Mouse (Mus musculus) heart, embryonic 11.5 days (tissue): ENCODE measurements around the gene Gm20388. TPM values are rescaled to one million over a fixed set of nuclear protein-coding genes. Genes with fewer than 3 reads are reported as not detected.

Experiments used
- ATAC-seq: fragments of 200-750 bp; cut with Nextera tagmentation; replicated peaks from 2 replicates; pipeline ENCODE4 v1.8.0; 2017; ENCODE audit warnings: moderate library complexity; ENCODE audit not compliant: insufficient number of reproducible peaks, low FRiP score, low TSS enrichment
- H3K27ac ChIP-seq: fragments of 300-500 bp; sonication (generic); 2 replicates; pipeline ENCODE4 v1.5.1; 2014; ENCODE audit warnings: mild to moderate bottlenecking, low read depth, low read length
- H3K27me3 ChIP-seq: fragments of 300-500 bp; sonication (generic); 2 replicates; pipeline ENCODE4 v1.6.1; 2014; ENCODE audit warnings: mild to moderate bottlenecking, low read length, mixed read lengths; ENCODE audit not compliant: control insufficient read depth, insufficient read depth
- H3K36me3 ChIP-seq: fragments of 300-500 bp; sonication (generic); 2 replicates; pipeline ENCODE4 v1.6.1; 2014; ENCODE audit warnings: mild to moderate bottlenecking, low read length, moderate library complexity, mixed read lengths; ENCODE audit not compliant: control insufficient read depth, insufficient read depth
- H3K4me1 ChIP-seq: fragments of 300-500 bp; sonication (generic); 2 replicates; pipeline ENCODE4 v1.6.1; 2014; ENCODE audit warnings: low read length; ENCODE audit not compliant: control insufficient read depth, insufficient read depth
- H3K4me2 ChIP-seq: fragments of 300-500 bp; sonication (generic); 2 replicates; pipeline ENCODE4 v1.6.1; 2014; ENCODE audit warnings: mild to moderate bottlenecking, moderate library complexity
- H3K4me3 ChIP-seq: fragments of 300-500 bp; sonication (generic); 2 replicates; pipeline ENCODE4 v1.5.1; 2014; ENCODE audit warnings: low read depth, low read length
- H3K9ac ChIP-seq: fragments of 300-500 bp; sonication (generic); 2 replicates; pipeline ENCODE4 v1.6.1; 2014; ENCODE audit warnings: mild to moderate bottlenecking, low read depth, low read length, moderate library complexity
- H3K9me3 ChIP-seq: fragments of 300-500 bp; sonication (generic); replicated peaks from 2 replicates; pipeline ENCODE4 v1.6.1; 2016; ENCODE audit warnings: low read length; ENCODE audit not compliant: control insufficient read depth
- WGBS: fragments of 180-500 bp; shearing (Covaris S2); extraction: QIAGEN DNeasy Blood & Tissue Kit; methylation state at CpG from one replicate; pipeline ENCODE4 v1.1.7; 2014; ENCODE audit not compliant: insufficient replicate concordance; 5-methylcytosine and 5-hydroxymethylcytosine counted together
- polyA plus RNA-seq: library from polyadenylated mRNA; unstranded; fragments of >200 nt; fragmentation: Nextera tagmentation; extraction: Ambion mirVana; gene quantifications from 2 replicates; pipeline ENCODE4 v1.2.1, GENCODE M21; 2014

Gm20388 gene
- polyA plus RNA-seq, 1 experiment from 2014 or later: 6.4 TPM

DNA sequence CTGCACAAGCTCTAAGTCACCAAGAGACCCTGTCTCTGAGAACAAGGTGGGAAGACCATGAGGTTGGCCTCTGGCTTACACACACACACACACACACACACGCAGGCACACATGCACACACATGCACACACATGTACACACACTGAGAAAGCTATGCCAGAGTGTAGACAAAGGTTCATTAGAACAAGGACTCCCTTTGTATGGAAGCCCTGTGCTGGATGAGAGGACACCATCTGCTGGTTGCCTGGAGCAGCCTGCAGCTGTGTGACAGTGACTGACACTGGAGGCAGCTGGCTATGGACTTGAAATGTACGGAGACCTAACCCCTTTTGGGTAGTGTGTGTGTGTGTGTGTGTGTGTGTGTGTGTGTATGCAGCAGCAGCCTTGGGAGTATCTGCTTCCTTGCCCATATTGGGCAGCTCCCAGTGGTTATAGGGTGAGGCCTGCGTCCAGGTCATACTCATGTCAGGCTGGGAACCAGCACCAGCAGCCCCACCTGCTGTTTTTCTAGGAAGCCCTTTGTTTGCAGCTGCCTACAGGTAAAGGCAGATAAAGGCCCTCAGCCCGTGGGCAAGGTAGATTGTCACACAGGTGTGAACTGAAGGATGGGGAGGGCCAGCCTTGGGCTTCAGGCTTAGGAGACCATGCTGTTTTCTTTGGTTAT lies 4376.0 kb downstream of the Gm20388 start:
- H3K27ac ChIP-seq: no peak overlapping the region
- 57% methylated on average over 4 of the region's 4 CpGs for WGBS
- no peaks in the 10 kb centered on the region for H3K9me3 ChIP-seq
- no peaks in the 10 kb centered on the region for H3K27me3 ChIP-seq
- H3K9ac ChIP-seq: no peak overlapping the region
- no peaks in the 10 kb centered on the region for H3K36me3 ChIP-seq
- H3K4me1 ChIP-seq: peaks cover 56% of the 10 kb centered on the region
- H3K4me3 ChIP-seq: no peak overlapping the region
- H3K4me2 ChIP-seq: no peak overlapping the region
- no peak for ATAC-seq

DNA sequence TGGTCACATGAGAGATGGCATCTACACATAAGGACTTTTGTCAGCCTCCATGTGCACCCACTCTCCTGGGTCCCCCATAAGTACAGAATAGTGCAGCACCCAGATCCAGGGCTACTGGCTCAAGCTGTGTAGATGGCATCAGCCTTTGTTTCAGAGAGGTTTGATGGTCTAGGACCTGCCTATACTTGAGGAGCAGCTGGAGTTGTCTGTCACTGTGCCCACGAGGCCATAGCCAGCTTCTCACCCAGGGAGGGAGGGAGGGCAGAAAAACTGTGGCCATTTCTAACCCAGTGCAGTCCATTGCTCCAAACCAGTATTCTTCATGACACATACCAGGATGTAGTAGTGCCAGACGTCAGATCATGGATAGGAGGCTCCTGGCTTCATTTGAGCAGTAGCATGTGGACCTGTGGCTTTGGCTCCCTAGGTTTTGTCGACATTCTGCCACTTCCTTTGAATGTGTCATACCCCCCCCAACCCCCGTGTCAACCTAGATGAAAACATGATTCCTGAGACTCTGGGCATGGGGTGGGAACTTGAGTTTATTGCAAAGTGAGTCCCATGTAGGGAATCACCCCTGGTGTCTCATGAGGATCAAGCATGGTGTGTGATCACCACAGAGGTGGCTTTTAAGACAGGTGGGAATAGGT lies 4377.7 kb downstream of the Gm20388 start:
- 79% methylated on average over 4 of the region's 4 CpGs for WGBS
- H3K27ac ChIP-seq: no peak overlapping the region
- H3K4me3 ChIP-seq: no peak overlapping the region
- H3K9me3 ChIP-seq: no peaks in the 10 kb centered on the region
- H3K9ac ChIP-seq: no peak overlapping the region
- no peak overlapping the region for H3K4me2 ChIP-seq
- H3K27me3 ChIP-seq: no peaks in the 10 kb centered on the region
- ATAC-seq: no peak
- H3K36me3 ChIP-seq: no peaks in the 10 kb centered on the region
- peaks cover 41% of the 10 kb centered on the region for H3K4me1 ChIP-seq

DNA sequence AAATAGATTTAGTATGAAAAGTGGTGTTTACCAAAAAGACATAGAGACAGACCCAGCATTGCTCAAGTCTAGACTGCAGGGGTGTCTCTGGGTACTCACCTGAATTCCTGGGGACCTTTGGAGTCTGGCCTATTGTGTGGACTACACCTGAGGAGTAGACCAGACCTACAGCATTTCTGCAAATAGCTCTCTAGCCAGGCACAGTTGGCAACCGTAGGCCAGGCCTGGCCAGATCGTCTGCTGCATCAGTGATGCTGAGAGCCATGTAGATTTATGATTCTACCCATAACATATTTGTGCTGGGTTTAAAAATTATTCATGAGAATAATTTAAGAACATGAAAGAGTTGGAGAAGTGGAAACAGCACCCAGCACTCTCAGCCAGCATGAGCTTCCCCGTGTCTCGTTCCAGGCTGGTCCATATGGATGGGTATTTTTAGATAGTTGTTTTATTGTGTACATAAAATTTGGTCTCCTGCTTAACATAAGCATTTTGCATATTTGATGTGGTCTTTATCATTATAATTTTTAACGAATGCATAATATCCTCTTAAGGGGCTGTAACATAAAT lies 4378.9 kb downstream of the Gm20388 start:
- no peak overlapping the region for H3K4me2 ChIP-seq
- H3K36me3 ChIP-seq: no peaks in the 10 kb centered on the region
- no peaks in the 10 kb centered on the region for H3K27me3 ChIP-seq
- no peak for ATAC-seq
- H3K4me3 ChIP-seq: no peak overlapping the region
- no peak overlapping the region for H3K27ac ChIP-seq
- WGBS: 87% methylated on average over 5 of the region's 5 CpGs
- H3K9me3 ChIP-seq: no peaks in the 10 kb centered on the region
- peaks cover 41% of the 10 kb centered on the region for H3K4me1 ChIP-seq
- no peak overlapping the region for H3K9ac ChIP-seq

DNA sequence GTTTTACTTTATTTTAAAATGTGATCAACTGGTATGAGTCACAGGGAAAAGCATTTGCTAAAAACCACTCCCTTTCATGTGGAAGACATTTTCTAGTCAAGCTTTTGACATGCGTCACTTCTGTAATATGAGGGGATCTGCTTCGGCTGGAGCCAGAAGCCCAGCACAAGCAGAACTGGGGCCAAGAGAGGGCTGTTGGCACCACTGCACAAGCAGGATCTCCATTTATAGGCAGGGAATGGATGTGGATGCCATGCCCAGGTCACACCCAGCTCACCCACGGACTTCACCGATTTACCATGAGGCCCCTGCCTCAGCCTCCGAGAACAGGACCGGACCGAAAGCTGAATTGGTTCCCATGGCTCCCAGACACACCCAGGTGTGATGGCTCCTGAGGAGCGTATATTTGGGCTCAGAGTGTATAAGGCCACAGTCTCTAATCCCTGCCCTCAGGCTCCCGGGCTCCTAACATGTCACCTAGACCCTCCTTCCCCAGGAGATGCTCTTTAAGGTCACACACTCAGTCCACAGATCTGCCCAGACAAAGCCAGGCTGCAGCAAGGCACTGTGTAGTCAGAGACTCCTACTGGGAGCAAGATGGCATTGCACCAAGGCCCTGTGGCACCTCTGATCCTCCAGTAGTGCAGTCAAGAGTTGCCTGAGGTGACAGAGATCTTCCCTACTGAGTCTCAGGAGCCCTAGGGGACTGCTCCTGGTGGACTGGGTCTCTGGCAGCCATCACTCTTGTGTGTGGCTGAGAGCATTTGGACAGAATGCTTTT lies 4380.5 kb downstream of the Gm20388 start:
- ATAC-seq: no peak
- Histone ChIP-seq H3K27ac (no peak overlapping the region), H3K9me3 (no peaks in the 10 kb centered on the region), H3K4me2 (no peak overlapping the region), H3K4me3 (no peak overlapping the region), H3K9ac (no peak overlapping the region), H3K36me3 (no peaks in the 10 kb centered on the region), H3K27me3 (no peaks in the 10 kb centered on the region), H3K4me1 (peaks cover 33% of the 10 kb centered on the region)
- 91% methylated on average over 9 of the region's 9 CpGs for WGBS

DNA sequence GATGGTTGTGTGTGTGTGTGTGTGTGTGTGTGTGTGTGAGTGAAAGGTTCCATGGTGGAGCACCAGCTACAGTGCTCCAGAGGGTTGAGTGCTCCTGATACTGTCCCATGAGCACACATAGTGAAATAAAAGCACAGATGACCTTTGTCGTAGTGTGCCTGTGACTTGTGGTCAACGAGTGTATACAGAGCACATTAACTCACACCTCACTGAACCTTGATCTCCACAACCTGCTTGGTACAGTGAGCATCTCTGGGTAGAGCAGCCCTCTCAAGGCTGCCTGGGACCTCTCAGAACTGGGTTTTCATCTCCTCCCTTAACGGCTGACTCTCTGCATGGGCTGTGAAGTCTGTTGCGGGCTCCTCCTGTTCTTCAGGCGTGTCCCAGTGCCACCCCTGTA lies 4381.1 kb downstream of the Gm20388 start:
- 87% methylated on average over 5 of the region's 5 CpGs for WGBS
- no peak for ATAC-seq
- peaks cover 30% of the 10 kb centered on the region for H3K4me1 ChIP-seq

DNA sequence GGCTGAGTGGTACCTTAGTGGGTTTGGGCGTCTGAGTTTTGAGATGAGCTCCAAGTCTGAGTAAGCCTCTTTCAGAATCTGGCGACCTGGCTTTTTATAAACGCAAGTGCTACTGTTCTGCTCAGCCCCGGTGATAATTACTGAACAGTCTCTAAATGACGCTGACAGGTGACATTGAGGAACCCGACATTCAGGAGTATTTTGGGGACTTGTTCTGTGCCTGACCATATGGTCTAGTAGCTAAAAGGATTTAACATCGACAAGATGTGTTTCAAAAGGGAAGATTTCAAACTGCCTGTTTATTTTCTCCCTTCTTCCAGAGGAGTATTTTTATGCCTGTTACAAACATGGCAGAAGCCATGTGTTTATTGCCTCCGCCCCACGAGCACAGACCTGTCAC lies 4382.3 kb downstream of the Gm20388 start:
- no peaks in the 10 kb centered on the region for H3K36me3 ChIP-seq
- no peaks in the 10 kb centered on the region for H3K27me3 ChIP-seq
- no peak for ATAC-seq
- 77% methylated on average over 9 of the region's 9 CpGs for WGBS
- H3K9ac ChIP-seq: 0 out of 2 replicates have a peak overlapping the region, but pooled peaks have one; percentile 16
- H3K4me1 ChIP-seq: peaks cover 20% of the 10 kb centered on the region
- no peak overlapping the region for H3K4me2 ChIP-seq
- no peak overlapping the region for H3K4me3 ChIP-seq
- H3K9me3 ChIP-seq: no peaks in the 10 kb centered on the region
- H3K27ac ChIP-seq: no peak overlapping the region

More for the DNA sequence above, 4381.1 kb downstream of the Gm20388 start:
- Histone ChIP-seq H3K36me3 (no peaks in the 10 kb centered on the region), H3K27ac (no peak overlapping the region), H3K9ac (no peak overlapping the region), H3K4me2 (no peak overlapping the region), H3K9me3 (no peaks in the 10 kb centered on the region), H3K27me3 (no peaks in the 10 kb centered on the region), H3K4me3 (no peak overlapping the region)

DNA sequence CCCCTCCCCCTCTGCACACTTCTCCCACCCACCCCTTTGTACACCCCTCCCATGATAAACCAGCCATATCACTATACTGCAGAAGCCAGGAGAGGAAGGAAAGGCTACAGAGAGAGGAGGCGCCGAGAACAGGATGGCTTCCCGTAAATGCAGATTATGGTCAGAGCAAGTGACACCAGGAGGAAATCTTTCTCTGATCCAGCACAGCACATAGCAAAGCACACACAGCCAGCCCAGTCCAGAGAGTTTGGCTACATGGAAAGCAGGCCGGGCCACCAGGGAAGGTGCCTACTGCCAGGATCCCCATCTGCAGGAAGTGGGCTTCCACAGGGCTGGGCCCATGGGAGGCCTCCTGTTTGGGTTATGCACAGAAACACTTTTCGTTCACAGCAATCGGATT lies 4383.8 kb downstream of the Gm20388 start:
- Histone ChIP-seq H3K27me3 (no peaks in the 10 kb centered on the region), H3K27ac (peak overlapping the region; percentile 77), H3K36me3 (no peaks in the 10 kb centered on the region), H3K9ac (no peak overlapping the region), H3K9me3 (no peaks in the 10 kb centered on the region), H3K4me1 (peaks cover 20% of the 10 kb centered on the region), H3K4me2 (0 out of 2 replicates have a peak overlapping the region, but pooled peaks have one; percentile 8), H3K4me3 (no peak overlapping the region)
- 47% methylated on average over 6 of the region's 6 CpGs for WGBS
- ATAC-seq: peak; percentile 64; the same call in 1 of the 2 replicates

DNA sequence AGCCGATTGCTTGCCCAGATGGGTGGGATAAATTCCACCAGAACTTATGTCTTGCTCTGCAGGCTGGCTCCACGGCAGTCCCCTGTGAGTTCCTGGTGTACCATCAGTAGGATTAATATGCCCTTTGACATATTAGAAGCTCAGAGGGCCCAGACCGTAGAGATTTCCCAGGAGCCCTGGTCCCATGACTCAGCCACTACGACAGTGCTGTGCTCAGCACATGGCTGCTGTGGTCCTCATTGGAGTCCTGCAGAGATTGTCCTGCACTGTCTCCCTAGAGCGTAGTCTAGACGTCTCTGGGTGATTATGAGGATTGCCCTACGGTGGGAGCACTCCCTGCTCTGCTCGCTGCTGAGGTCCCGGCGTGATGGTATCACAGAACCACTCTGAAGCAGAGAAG lies 4384.3 kb downstream of the Gm20388 start:
- WGBS: 60% methylated on average over 10 of the region's 10 CpGs
- H3K9ac ChIP-seq: no peak overlapping the region
- H3K27ac ChIP-seq: peak overlapping the region; percentile 77
- peaks cover 20% of the 10 kb centered on the region for H3K4me1 ChIP-seq
- ATAC-seq: no peak
- no peaks in the 10 kb centered on the region for H3K27me3 ChIP-seq
- no peaks in the 10 kb centered on the region for H3K9me3 ChIP-seq
- H3K4me3 ChIP-seq: no peak overlapping the region
- no peak overlapping the region for H3K4me2 ChIP-seq
- no peaks in the 10 kb centered on the region for H3K36me3 ChIP-seq
